Mouse (Mus musculus): ENCODE measurements at regions not wholly inside any gene's neighbourhood (a gene's known extent, or its start where the extent isn't known, plus 50 kb on each side); places are given as distances from the start of the nearest gene placed in this dataset.

GRCm38 (mm10) chr6:11796361-11796760, 110.9 kb downstream of the Ndufa4 start:
- ATAC-seq (ENCODE audit: insufficient number of reproducible peaks, low FRiP score, low TSS enrichment): no peak

GRCm38 (mm10) chr6:11793366-11793765, 113.9 kb downstream of the Ndufa4 start:
- peak; percentile 58 for ATAC-seq (ENCODE audit: insufficient number of reproducible peaks, low FRiP score, low TSS enrichment)

- no peak for ATAC-seq (ENCODE audit: insufficient number of reproducible peaks, low FRiP score, low TSS enrichment)
These were observed 115.1 kb downstream of the Ndufa4 start for GRCm38 (mm10) chr6:11792186-11792585.

GRCm38 (mm10) chr6:11791056-11791455, 116.2 kb downstream of the Ndufa4 start:
- no peak for ATAC-seq (ENCODE audit: insufficient number of reproducible peaks, low FRiP score, low TSS enrichment)

GRCm38 (mm10) chr6:11773992-11774391, 133.3 kb downstream of the Ndufa4 start:
- ATAC-seq (ENCODE audit: insufficient number of reproducible peaks, low FRiP score, low TSS enrichment): no peak

- no peak for ATAC-seq (ENCODE audit: insufficient number of reproducible peaks, low FRiP score, low TSS enrichment)
These were observed 144.4 kb downstream of the Ndufa4 start for GRCm38 (mm10) chr6:11762912-11763311.

- ATAC-seq (ENCODE audit: insufficient number of reproducible peaks, low FRiP score, low TSS enrichment): no peak
These were observed 169.6 kb downstream of the Ndufa4 start for GRCm38 (mm10) chr6:11737667-11738066.

GRCm38 (mm10) chr6:11731126-11731525, 176.2 kb downstream of the Ndufa4 start:
- ATAC-seq (ENCODE audit: insufficient number of reproducible peaks, low FRiP score, low TSS enrichment): no peak

- no peak for ATAC-seq (ENCODE audit: insufficient number of reproducible peaks, low FRiP score, low TSS enrichment)
These were observed 176.6 kb downstream of the Ndufa4 start for GRCm38 (mm10) chr6:11730667-11731066.

- no peak for ATAC-seq (ENCODE audit: insufficient number of reproducible peaks, low FRiP score, low TSS enrichment)
These were observed 179.5 kb downstream of the Ndufa4 start for GRCm38 (mm10) chr6:11727806-11728205.

GRCm38 (mm10) chr6:11727370-11727769, 179.9 kb downstream of the Ndufa4 start:
- no peak for ATAC-seq (ENCODE audit: insufficient number of reproducible peaks, low FRiP score, low TSS enrichment)

GRCm38 (mm10) chr6:11723519-11723918, 183.8 kb downstream of the Ndufa4 start:
- ATAC-seq (ENCODE audit: insufficient number of reproducible peaks, low FRiP score, low TSS enrichment): no peak

GRCm38 (mm10) chr6:11720274-11720673, 187.0 kb downstream of the Ndufa4 start:
- no peak for ATAC-seq (ENCODE audit: insufficient number of reproducible peaks, low FRiP score, low TSS enrichment)

GRCm38 (mm10) chr6:11710581-11710980, 196.7 kb downstream of the Ndufa4 start:
- ATAC-seq (ENCODE audit: insufficient number of reproducible peaks, low FRiP score, low TSS enrichment): no peak

GRCm38 (mm10) chr6:11709465-11709864, 197.8 kb downstream of the Ndufa4 start:
- ATAC-seq (ENCODE audit: insufficient number of reproducible peaks, low FRiP score, low TSS enrichment): no peak
